Mouse (Mus musculus): ENCODE data around the gene Jak3. TPM values are rescaled to one million over a fixed set of nuclear protein-coding genes. Genes with fewer than 3 reads are reported as not detected.

Jak3 gene
- 1.6 and 1.7 TPM in 2 replicates for polyA plus RNA-seq (2015; fragmentation: Nextera tagmentation; extraction: Ambion mirVana)

DNA sequence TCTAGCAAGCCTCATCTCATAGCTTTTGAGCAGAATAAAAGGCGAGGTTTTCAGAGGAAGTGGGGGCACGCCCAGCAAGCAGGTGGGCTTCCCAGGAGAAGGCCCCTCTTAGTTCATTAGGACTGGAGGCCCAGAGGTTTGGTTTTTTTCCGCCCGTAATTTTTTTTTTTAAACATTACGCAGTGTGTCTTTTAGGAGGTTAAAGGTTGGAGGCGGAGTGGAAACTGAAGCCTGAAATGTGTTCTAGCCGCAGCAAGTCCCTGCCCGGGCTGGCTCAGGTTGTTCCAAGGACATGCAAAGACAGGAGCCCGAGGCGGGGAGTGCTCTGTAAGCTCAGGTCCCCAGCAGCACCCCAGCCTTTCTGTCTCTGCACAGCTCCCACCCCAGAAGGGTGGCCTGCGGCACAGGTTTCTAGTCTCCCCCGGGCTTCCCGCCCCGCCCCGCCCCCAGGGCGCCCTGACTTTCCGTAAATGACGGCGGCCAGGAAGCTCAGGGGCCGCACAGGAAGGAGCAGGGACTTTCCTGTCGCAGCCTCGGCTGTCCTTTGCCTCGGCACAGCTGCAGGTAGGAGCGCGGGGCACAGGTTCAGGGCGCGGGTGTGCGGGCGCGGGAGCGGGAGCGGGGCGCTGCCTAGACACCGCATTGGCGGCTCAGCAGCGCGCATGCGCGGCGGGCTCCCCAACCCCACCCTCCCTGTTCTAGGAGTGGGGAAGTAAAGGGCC, at the start of gene Jak3:
Jak3 (plus strand) TSS at position 277 of the 722 bp plus-strand sequence.
- peak within 1 kb of the TSS; percentile 80 for H3K9ac ChIP-seq
- peak; percentile 58 for ATAC-seq
- peaks cover 64% of the 10 kb centered on the region for H3K27me3 ChIP-seq
- no peaks in the 10 kb centered on the region for H3K9me3 ChIP-seq (replicated peaks)
- H3K4me3 ChIP-seq = peak within 1 kb of the TSS; percentile 66
- no peak within 1 kb of the TSS for H3K27ac ChIP-seq
- H3K36me3 ChIP-seq (ENCODE audit: poor library complexity, severe bottlenecking) = no peaks in the 10 kb centered on the region
- H3K4me1 ChIP-seq = peaks cover 16% of the 10 kb centered on the region; the same call in 1 of the 2 replicates
- peak within 1 kb of the TSS; percentile 83 for H3K4me2 ChIP-seq
- WGBS = 2% methylated on average over 40 of the region's 40 CpGs

- Histone ChIP-seq H3K27me3 (peaks cover 24% of the 10 kb centered on the region), H3K27ac (no peak overlapping the region), H3K9ac (no peak overlapping the region), H3K9me3 (replicated peaks) (no peaks in the 10 kb centered on the region), H3K4me2 (no peak overlapping the region), H3K36me3 (ENCODE audit: poor library complexity, severe bottlenecking) (peaks cover 45% of the 10 kb centered on the region), H3K4me3 (no peak overlapping the region), H3K4me1 (peaks cover 18% of the 10 kb centered on the region)
- no peak for ATAC-seq
- 82% methylated on average over 9 of the region's 9 CpGs for WGBS
Measured at GRCm38 (mm10) chr8:71626753-71627152, 49.3 kb upstream of the Jak3 start.

GRCm38 (mm10) chr8:71627265-71628099, 48.6 kb upstream of the Jak3 start:
- no peak overlapping the region for H3K4me3 ChIP-seq
- no peaks in the 10 kb centered on the region for H3K9me3 ChIP-seq (replicated peaks)
- H3K9ac ChIP-seq = no peak overlapping the region
- peaks cover 30% of the 10 kb centered on the region for H3K27me3 ChIP-seq
- ATAC-seq = no peak
- no peak overlapping the region for H3K27ac ChIP-seq
- H3K4me1 ChIP-seq = peaks cover 18% of the 10 kb centered on the region
- H3K4me2 ChIP-seq = no peak overlapping the region
- WGBS = 61% methylated on average over 9 of the region's 9 CpGs
- H3K36me3 ChIP-seq (ENCODE audit: poor library complexity, severe bottlenecking) = peaks cover 45% of the 10 kb centered on the region

DNA sequence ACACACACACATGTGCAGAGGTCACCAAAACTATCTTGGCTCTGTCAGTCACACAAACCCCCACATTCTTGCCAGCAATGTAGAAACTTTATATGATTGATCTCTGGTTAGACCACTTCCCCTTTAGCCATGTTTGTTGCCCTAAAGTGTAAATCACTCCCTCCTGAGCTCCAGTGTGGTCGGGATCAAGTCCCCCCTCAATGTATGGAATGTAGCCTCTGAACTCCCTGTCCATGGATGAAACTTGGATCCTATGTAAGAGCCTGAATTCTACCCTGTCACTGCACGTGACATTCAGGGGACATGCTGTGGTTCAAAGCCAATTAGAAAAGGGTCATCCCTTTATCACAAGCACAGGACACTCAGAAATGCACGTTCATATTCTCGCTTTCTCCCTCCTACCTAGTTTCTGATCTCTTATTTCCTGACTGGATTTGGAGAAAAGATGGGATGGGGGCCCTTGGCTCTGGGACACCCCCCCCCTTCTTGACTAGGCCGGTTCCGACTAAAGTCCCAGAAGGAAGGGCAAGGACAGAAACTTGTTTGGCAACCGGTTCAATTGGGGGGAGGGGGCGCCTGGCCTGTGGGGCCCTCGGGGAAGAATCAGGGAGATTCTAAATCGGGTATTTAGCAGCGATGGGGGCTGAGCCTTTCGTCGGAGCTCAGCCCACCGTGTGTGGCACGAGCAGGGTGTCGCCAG, 47.5 kb upstream of the Jak3 start:
- Histone ChIP-seq H3K4me3 (peak overlapping the region; percentile 53), H3K36me3 (ENCODE audit: poor library complexity, severe bottlenecking) (peaks cover 42% of the 10 kb centered on the region), H3K4me2 (peak overlapping the region; percentile 95), H3K9me3 (replicated peaks) (peaks cover 5% of the 10 kb centered on the region), H3K9ac (peak overlapping the region; percentile 75), H3K27ac (peak overlapping the region; percentile 65; the same call in 1 of the 2 replicates), H3K4me1 (peaks cover 18% of the 10 kb centered on the region), H3K27me3 (peaks cover 35% of the 10 kb centered on the region)
- ATAC-seq = no peak
- WGBS = 8% methylated on average over 16 of the region's 16 CpGs

GRCm38 (mm10) chr8:71629096-71629697, 46.9 kb upstream of the Jak3 start:
- H3K9me3 ChIP-seq (replicated peaks) = peaks cover 5% of the 10 kb centered on the region
- peak; percentile 82 for ATAC-seq
- peaks cover 35% of the 10 kb centered on the region for H3K36me3 ChIP-seq (ENCODE audit: poor library complexity, severe bottlenecking)
- H3K27ac ChIP-seq = peak overlapping the region; percentile 65
- H3K4me3 ChIP-seq = peak overlapping the region; percentile 53
- peak overlapping the region; percentile 75 for H3K9ac ChIP-seq
- peak overlapping the region; percentile 95 for H3K4me2 ChIP-seq
- H3K27me3 ChIP-seq = peaks cover 41% of the 10 kb centered on the region
- under 1% methylated on average over 55 of the region's 55 CpGs for WGBS
- peaks cover 19% of the 10 kb centered on the region for H3K4me1 ChIP-seq

DNA sequence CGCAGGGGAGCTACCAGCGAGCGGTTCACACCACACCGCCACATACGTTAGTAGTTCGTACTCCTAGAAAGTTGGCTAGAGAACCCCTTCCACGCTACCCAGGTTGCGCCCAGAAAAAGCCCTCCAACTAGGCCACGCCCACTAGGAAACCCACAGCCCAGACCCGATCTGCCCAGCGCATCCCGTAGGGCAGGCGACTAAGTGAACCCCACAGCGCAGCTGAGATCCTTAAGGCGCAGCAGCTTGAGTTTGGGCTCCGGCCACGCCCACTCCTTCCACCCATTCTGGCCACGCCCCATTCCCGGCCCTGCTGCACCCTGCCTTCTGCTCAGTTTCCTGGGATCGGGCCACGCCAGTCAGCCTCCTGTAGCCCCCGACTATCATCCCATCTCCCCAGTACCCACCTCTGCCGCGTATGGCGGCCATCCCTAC, 46.3 kb upstream of the Jak3 start:
- peak; percentile 46 for ATAC-seq
- H3K9me3 ChIP-seq (replicated peaks) = peaks cover 5% of the 10 kb centered on the region

DNA sequence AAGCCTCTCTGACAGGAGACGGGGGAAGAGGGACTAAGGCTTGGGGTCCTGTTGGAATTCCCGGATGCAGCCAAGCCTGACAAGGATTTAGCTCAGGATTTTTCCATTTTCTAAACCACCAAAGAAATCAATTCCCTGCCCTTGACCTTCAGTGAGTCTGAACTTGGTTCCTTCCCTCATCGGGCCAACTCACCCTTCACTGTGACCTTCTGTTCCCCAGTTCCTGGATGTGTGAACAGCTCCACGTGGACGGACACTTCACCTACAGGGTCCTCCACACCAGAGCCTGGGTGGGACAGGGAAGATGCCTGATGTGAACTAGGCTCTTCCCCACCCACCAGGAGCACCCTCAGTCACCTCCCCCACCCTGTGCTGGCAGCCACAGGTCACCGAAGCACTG, 45.3 kb upstream of the Jak3 start:
- no peak overlapping the region for H3K4me2 ChIP-seq
- no peak overlapping the region for H3K27ac ChIP-seq
- H3K36me3 ChIP-seq (ENCODE audit: poor library complexity, severe bottlenecking) = peaks cover 20% of the 10 kb centered on the region
- ATAC-seq = no peak
- no peak overlapping the region for H3K4me3 ChIP-seq
- no peak overlapping the region for H3K9ac ChIP-seq
- peaks cover 5% of the 10 kb centered on the region for H3K9me3 ChIP-seq (replicated peaks)
- H3K4me1 ChIP-seq = peaks cover 25% of the 10 kb centered on the region
- H3K27me3 ChIP-seq = peaks cover 56% of the 10 kb centered on the region
- 91% methylated on average over 6 of the region's 6 CpGs for WGBS

More for the DNA sequence above, 46.3 kb upstream of the Jak3 start:
- Histone ChIP-seq H3K4me2 (peak overlapping the region; percentile 95), H3K36me3 (ENCODE audit: poor library complexity, severe bottlenecking) (peaks cover 29% of the 10 kb centered on the region), H3K27me3 (peaks cover 47% of the 10 kb centered on the region), H3K4me1 (peaks cover 25% of the 10 kb centered on the region), H3K9ac (peak overlapping the region; percentile 75), H3K4me3 (peak overlapping the region; percentile 53), H3K27ac (peak overlapping the region; percentile 65)
- WGBS = 3% methylated on average over 25 of the region's 25 CpGs

DNA sequence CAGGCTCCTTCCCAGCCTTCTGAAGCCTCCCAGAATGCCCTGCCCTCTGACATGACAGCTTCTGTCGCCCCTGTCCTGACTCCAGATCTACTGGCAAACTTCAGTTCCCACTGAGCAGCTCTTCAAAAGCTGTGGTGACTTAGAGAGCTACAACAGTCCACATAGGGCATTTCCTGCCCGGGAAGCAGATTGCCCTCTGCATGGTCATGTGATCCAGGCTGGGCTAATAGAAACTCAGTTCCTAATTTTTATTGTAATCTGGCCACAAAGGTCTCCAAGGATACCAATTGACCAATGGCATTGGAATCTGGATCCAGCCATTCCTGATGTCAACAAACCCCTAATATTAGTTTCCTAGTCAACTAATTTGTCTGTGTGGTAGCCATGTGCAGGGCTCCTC, 44.2 kb upstream of the Jak3 start:
- Histone ChIP-seq H3K27ac (no peak overlapping the region), H3K4me2 (no peak overlapping the region), H3K27me3 (peaks cover 61% of the 10 kb centered on the region), H3K4me3 (no peak overlapping the region), H3K4me1 (peaks cover 25% of the 10 kb centered on the region), H3K9me3 (replicated peaks) (peaks cover 5% of the 10 kb centered on the region), H3K9ac (no peak overlapping the region), H3K36me3 (ENCODE audit: poor library complexity, severe bottlenecking) (peaks cover 14% of the 10 kb centered on the region)
- no peak for ATAC-seq
- 68% methylated on average over 2 of the region's 2 CpGs for WGBS

- Histone ChIP-seq H3K27me3 (peaks cover 61% of the 10 kb centered on the region), H3K27ac (no peak overlapping the region), H3K9me3 (replicated peaks) (peaks cover 5% of the 10 kb centered on the region), H3K4me2 (no peak overlapping the region), H3K9ac (no peak overlapping the region), H3K4me1 (peaks cover 25% of the 10 kb centered on the region), H3K4me3 (no peak overlapping the region), H3K36me3 (ENCODE audit: poor library complexity, severe bottlenecking) (peaks cover 14% of the 10 kb centered on the region)
- WGBS = 5% methylated on average over 7 of the region's 22 CpGs
- ATAC-seq = no peak
Measured at GRCm38 (mm10) chr8:71633164-71633563, 42.9 kb upstream of the Jak3 start.

GRCm38 (mm10) chr8:71633981-71634667, 42.0 kb upstream of the Jak3 start:
- WGBS = 2% methylated on average over 26 of the region's 26 CpGs
- H3K9ac ChIP-seq = peak overlapping the region; percentile 40; the same call in 1 of the 2 replicates

More at GRCm38 (mm10) chr8:71633981-71634667, 42.0 kb upstream of the Jak3 start:
- peak overlapping the region; percentile 45 for H3K4me2 ChIP-seq
- peak; percentile 55 for ATAC-seq
- H3K27ac ChIP-seq = no peak overlapping the region; the same call in 1 of the 2 replicates
- H3K36me3 ChIP-seq (ENCODE audit: poor library complexity, severe bottlenecking) = peaks cover 19% of the 10 kb centered on the region
- H3K4me1 ChIP-seq = peaks cover 18% of the 10 kb centered on the region
- H3K4me3 ChIP-seq = peak overlapping the region; percentile 10
- peaks cover 67% of the 10 kb centered on the region for H3K27me3 ChIP-seq
- peaks cover 5% of the 10 kb centered on the region for H3K9me3 ChIP-seq (replicated peaks)

Measured in forebrain, embryonic 13.5 days (tissue).